Mouse (Mus musculus): ENCODE measurements around the gene H2afj. TPM values are rescaled to one million over a fixed set of nuclear protein-coding genes. Genes with fewer than 3 reads are reported as not detected.

The H2afj gene
- polyA plus RNA-seq, 1 experiment from 2014 or later = 111 TPM

GRCm38 (mm10) chr6:136837323-136837722 lies 29.3 kb downstream of the H2afj start:
- POLR2A ChIA-PET = interaction anchor here (0.6 to 1.4 kb wide), 2 partner anchors 27 to 33 kb away, joined by 3 to 8 read pairs; partner anchors contain the start of gene Hist4h4
- ATAC-seq (no peak), DNase-seq (ENCODE audit: low read depth, low spot score) (no peak)
- no peak for TF ChIP-seq CTCF (IDR thresholded peaks at IDR 0.05)
- no peaks in the 10 kb centered on the region for H3K27me3 ChIP-seq
- in situ Hi-C loops (cut with MboI; ENCODE audit: low pct_unique_long_range_greater_than_20kb) = no loop called here
- CTCF ChIA-PET = no interaction called here

DNA sequence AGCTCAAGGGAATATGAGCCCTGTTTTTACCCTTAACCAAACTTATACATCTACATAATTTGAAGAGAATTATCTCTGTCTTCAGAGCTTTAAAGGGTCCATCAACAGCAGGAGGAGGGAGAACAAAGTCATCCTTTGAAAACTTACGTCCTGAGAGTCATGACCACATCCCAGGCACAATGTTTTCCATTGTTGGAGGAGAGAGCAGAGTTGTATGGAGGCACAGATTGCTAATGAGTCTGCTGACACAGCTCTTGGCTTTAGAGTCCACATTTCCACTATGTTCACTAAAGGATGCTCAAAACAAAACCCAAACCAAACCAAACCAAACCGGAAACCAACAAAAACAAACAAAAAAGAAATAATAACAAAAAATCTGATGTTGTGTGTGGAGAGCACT lies 36.9 kb downstream of the H2afj start:
- no peaks in the 10 kb centered on the region for H3K27me3 ChIP-seq
- in situ Hi-C loops (cut with MboI; ENCODE audit: low pct_unique_long_range_greater_than_20kb) = no loop called here
- ATAC-seq = no peak
- ChIA-PET CTCF (interaction anchor here (0.7 kb wide), 1 partner anchor 16 kb away, joined by 3 read pairs; no protein-coding TSS in a partner anchor), POLR2A (no interaction called here)
- TF ChIP-seq CTCF (IDR thresholded peaks at IDR 0.05) = no peak
- DNase-seq (ENCODE audit: low read depth, low spot score) = no peak

DNA sequence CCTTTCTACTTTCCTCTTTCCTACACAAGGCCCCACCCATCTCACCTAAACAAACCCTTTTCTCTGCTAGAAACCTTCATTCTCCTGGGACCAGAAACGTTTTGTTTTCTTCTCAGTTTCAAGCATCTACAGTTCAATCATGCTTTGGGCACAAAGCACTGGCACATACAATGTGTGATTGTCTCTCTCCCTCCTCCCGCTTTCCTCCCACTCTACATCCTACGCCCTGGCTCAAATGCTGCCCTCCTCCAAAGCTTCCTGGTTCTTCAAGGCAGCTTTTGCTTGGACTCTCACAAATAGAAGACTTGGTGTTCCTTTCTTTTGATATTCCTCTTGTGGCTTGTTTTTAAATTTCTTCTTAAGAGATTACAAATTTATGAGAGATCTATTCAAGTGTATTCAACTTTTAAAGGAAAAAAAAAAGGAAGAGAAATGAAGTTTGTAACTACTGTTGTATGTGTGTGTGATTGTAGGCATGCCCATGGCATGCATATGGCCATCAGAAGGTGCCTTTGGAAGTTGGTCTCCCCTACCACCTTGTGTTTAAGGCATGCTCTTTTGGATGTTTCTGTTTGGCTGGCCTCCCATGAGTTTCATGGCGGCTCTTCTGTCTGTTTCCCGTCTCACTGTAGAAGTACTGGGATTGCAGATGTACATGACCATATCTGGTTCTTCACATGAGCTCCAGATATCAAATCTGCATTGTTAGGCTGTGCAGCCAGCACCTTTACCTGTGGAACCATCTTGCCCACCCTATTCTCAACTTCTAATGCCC lies 37.8 kb downstream of the H2afj start:
- no peaks in the 10 kb centered on the region for H3K27me3 ChIP-seq
- CTCF ChIA-PET = no interaction called here
- in situ Hi-C loops (cut with MboI; ENCODE audit: low pct_unique_long_range_greater_than_20kb) = no loop called here
- POLR2A ChIA-PET = no interaction called here
- ATAC-seq (no peak), DNase-seq (ENCODE audit: low read depth, low spot score) (no peak)
- TF ChIP-seq CTCF (IDR thresholded peaks at IDR 0.05) = no peak

DNA sequence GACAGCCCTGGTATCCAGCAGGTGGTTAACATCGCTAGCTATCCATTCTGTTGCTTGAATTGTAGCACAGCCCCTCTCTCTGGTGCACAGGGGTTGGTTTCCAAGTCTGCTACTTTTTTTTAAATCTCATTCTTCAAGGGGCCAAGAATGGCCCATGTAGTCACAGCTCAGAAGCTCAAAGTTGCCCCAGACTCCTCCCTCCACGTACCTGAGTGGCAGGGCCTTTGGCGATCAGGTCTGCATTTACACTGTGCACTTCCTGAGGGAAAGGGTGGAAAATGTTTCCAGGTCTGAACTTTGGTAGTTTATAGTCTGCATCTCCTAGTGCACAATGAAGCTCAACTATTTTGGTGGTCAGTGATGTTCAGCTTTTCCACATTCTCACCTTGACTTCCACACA lies 39.2 kb downstream of the H2afj start:
- H3K27me3 ChIP-seq = no peaks in the 10 kb centered on the region
- no peak for ATAC-seq
- no peak for TF ChIP-seq CTCF (IDR thresholded peaks at IDR 0.05)
- no peak for DNase-seq (ENCODE audit: low read depth, low spot score)
- ChIA-PET POLR2A (no interaction called here), CTCF (interaction anchor here (1.5 kb wide), 1 partner anchor 122 kb away, joined by 6 read pairs; no protein-coding TSS in a partner anchor)
- in situ Hi-C loops (cut with MboI; ENCODE audit: low pct_unique_long_range_greater_than_20kb) = no loop called here

DNA sequence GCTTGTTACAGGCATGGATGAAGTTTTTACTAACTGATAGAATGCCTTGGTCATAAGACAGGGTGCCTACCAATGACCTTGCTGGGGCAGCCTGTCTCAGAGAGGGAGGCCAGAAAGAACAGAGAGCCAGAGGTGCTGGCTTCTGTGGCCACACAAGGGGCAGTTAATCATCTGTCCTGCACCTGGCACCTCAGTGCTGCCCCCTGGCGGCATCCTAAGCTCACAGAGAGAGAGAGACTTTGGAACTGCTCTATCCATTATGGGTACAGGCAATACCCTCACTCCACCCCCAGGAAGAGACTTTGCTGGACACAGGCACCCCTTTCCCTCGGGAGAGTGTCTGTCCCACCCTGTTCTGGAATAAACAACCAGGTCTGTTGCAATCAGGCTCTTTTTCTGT lies 39.7 kb downstream of the H2afj start:
- no peaks in the 10 kb centered on the region for H3K27me3 ChIP-seq
- no peak for DNase-seq (ENCODE audit: low read depth, low spot score)
- POLR2A ChIA-PET = no interaction called here
- CTCF ChIA-PET = interaction anchor here (1.5 kb wide), 1 partner anchor 122 kb away, joined by 6 read pairs; no protein-coding TSS in a partner anchor
- TF ChIP-seq CTCF (IDR thresholded peaks at IDR 0.05) = peak; percentile 42
- no peak for ATAC-seq
- in situ Hi-C loops (cut with MboI; ENCODE audit: low pct_unique_long_range_greater_than_20kb) = no loop called here

GRCm38 (mm10) chr6:136848399-136848798 lies 40.4 kb downstream of the H2afj start:
- no peak for ATAC-seq
- DNase-seq (ENCODE audit: low read depth, low spot score) = no peak
- CTCF ChIA-PET = no interaction called here
- in situ Hi-C loops (cut with MboI; ENCODE audit: low pct_unique_long_range_greater_than_20kb) = no loop called here
- TF ChIP-seq CTCF (IDR thresholded peaks at IDR 0.05) = no peak
- POLR2A ChIA-PET = no interaction called here
- no peaks in the 10 kb centered on the region for H3K27me3 ChIP-seq

DNA sequence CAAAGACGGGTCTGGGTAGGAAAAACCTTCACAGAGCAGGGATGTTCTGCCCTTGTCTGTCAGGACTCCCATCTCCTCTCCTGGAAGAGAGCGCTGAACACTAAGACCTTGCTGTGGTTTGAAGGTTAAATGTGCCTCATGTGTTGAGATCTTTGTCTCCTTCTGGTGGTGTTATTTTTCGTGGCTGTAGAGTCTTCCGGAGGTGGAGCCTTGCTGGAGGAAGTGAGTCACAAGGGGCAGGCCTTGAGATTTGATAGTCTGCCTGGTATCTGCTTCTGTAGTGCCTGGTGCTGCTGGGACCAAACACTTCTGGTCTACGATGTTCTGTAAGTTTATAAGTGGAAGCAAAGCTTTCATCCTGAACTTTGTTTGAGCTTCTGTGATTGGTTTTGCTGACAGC lies 40.9 kb downstream of the H2afj start:
- no peak for TF ChIP-seq CTCF (IDR thresholded peaks at IDR 0.05)
- CTCF ChIA-PET = interaction anchor here (0.6 kb wide), 1 partner anchor 298 kb away, joined by 4 read pairs; no protein-coding TSS in a partner anchor
- in situ Hi-C loops (cut with MboI; ENCODE audit: low pct_unique_long_range_greater_than_20kb) = no loop called here
- H3K27me3 ChIP-seq = no peaks in the 10 kb centered on the region
- POLR2A ChIA-PET = no interaction called here
- no peak for DNase-seq (ENCODE audit: low read depth, low spot score)
- ATAC-seq = no peak

DNA sequence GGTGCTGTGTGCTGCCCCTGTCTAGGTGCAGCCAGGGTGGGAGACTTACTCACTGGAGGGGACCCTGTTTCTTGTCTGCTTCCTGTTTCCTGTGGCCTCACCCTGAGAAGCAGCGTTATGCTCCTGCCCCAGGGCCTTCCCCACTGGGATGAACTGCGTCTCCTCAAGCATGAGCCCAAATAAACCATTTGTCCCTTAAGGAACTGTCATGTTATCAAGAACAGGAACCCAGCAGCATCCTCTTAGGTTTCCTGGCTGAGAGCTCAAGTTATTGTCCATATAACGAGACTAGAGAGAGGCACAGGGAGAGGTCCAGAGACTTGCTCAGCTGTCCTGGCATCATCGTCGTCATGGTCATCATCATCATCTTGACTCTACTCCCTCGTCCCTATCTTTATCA lies 42.2 kb downstream of the H2afj start:
- CTCF ChIA-PET = no interaction called here
- no peaks in the 10 kb centered on the region for H3K27me3 ChIP-seq
- POLR2A ChIA-PET = no interaction called here
- TF ChIP-seq CTCF (IDR thresholded peaks at IDR 0.05) = no peak
- in situ Hi-C loops (cut with MboI; ENCODE audit: low pct_unique_long_range_greater_than_20kb) = loop anchor here (10.0 kb wide), 1 partner anchor 325 kb away; the partner anchor contains the start of gene Rerg
- DNase-seq (ENCODE audit: low read depth, low spot score) = no peak
- no peak for ATAC-seq

- DNase-seq (ENCODE audit: low read depth, low spot score) = no peak
- CTCF ChIA-PET = interaction anchor here (1.4 kb wide), 2 partner anchors 10 to 128 kb away, joined by 4 to 8 read pairs; no protein-coding TSS in a partner anchor
- POLR2A ChIA-PET = no interaction called here
- no peak for TF ChIP-seq CTCF (IDR thresholded peaks at IDR 0.05)
- ATAC-seq = no peak
- H3K27me3 ChIP-seq = no peaks in the 10 kb centered on the region
- in situ Hi-C loops (cut with MboI; ENCODE audit: low pct_unique_long_range_greater_than_20kb) = loop anchor here (10.0 kb wide), 1 partner anchor 322 kb away; the partner anchor contains the start of gene Rerg
Observed at GRCm38 (mm10) chr6:136852348-136852747, 44.3 kb downstream of the H2afj start.

DNA sequence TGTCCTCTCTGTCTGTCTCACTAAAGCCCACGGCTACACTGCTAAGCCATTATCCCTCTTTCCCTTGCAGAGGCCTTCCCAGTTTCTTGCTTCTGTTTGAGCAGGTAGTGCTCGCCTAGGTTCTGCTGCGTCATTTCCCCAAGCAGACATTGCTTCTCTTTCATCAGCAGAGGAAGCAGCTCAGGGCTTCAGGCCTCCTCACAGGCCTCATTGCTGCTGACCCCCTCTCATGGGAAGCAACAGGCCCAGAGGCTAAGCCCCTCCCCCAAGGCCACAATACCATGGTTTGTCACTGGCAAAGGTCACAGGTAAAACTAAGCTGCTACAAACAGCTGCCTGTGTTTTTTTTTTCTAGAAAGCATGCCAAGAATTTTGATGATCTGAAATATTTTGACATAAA lies 44.7 kb downstream of the H2afj start:
- no peaks in the 10 kb centered on the region for H3K27me3 ChIP-seq
- no peak for TF ChIP-seq CTCF (IDR thresholded peaks at IDR 0.05)
- ChIA-PET POLR2A (interaction anchor here (0.7 to 1.0 kb wide), 2 partner anchors 48 to 49 kb away, joined by 4 read pairs; partner anchors contain the start of gene Hist4h4), CTCF (interaction anchor here (0.7 to 1.4 kb wide), 4 partner anchors 11 to 128 kb away, joined by 3 to 8 read pairs (median 4); no protein-coding TSS in a partner anchor)
- no peak for DNase-seq (ENCODE audit: low read depth, low spot score)
- in situ Hi-C loops (cut with MboI; ENCODE audit: low pct_unique_long_range_greater_than_20kb) = loop anchor here (10.0 kb wide), 1 partner anchor 322 kb away; the partner anchor contains the start of gene Rerg
- no peak for ATAC-seq

- CTCF ChIA-PET = interaction anchor here (1.0 to 1.3 kb wide), 2 partner anchors 9 to 116 kb away, joined by 3 read pairs; no protein-coding TSS in a partner anchor
- TF ChIP-seq CTCF (IDR thresholded peaks at IDR 0.05) = no peak
- in situ Hi-C loops (cut with MboI; ENCODE audit: low pct_unique_long_range_greater_than_20kb) = loop anchor here (10.0 kb wide), 1 partner anchor 320 kb away; the partner anchor contains the start of gene Rerg
- POLR2A ChIA-PET = no interaction called here
- DNase-seq (ENCODE audit: low read depth, low spot score) (no peak), ATAC-seq (no peak)
- no peaks in the 10 kb centered on the region for H3K27me3 ChIP-seq
Observed at GRCm38 (mm10) chr6:136854361-136854781, 46.3 kb downstream of the H2afj start.
